25 mouse cellular contexts compared by ENCODE assay signal in genomic region chr5:92468234-92468633, GRCm38 (mm10). TPM values are rescaled to one million over a fixed set of nuclear protein-coding genes. Genes with fewer than 3 reads are reported as not detected.
DNase-seq lines count a peak whose midpoint lies in the region; ATAC-seq lines count a peak whose summit lies in the region.
"Had no signal": no experiment of that assay in that cellular context is flagged by ENCODE, and none has a peak within 500 bp of the region (broad histone marks: within the 10 kb centered on the region; RNA-seq: fewer than 3 reads in every experiment).

No protein-coding gene starts in this region.

- no peak overlapping the region for H3K4me2 ChIP-seq in heart, embryonic 13.5 days
- no peak overlapping the region for H3K4me2 ChIP-seq in lung, embryonic 16.5 days (ENCODE audit: low read depth, low read length)
- H3K4me2 ChIP-seq in midbrain, embryonic 11.5 days: no peak overlapping the region
- H3K4me2 ChIP-seq: embryonic facial prominence, embryonic 12.5 days; heart, embryonic 11.5 days; hindbrain, embryonic 13.5 days; liver, embryonic 15.5 days; midbrain, embryonic 13.5 days; neural tube, embryonic 13.5 days had no signal

- no peak for DNase-seq in heart, adult 8-10 months (ENCODE audit: low spot score)
- DNase-seq in lung, postnatal 10 days: no peak
- peak; percentile 48 for DNase-seq in MN1 (ENCODE audit: low spot score)
- DNase-seq in midbrain, embryonic 11.5 days (ENCODE audit: low spot score, missing footprints): no peak
- no peak for DNase-seq in left cerebral cortex, postnatal 36 days (ENCODE audit: low spot score in 2 of 2)
- DNase-seq: adrenal gland, postnatal 10 days; cerebellum, adult 11 months; cerebellum, adult 9-10 months; embryo, embryonic 11 days; kidney, adult 9 months; kidney, postnatal 14 days; layer of hippocampus, adult 9-11 months; lung, postnatal 14 days had no signal

- H3K4me1 ChIP-seq in heart, embryonic 13.5 days: peaks cover 42% of the 10 kb centered on the region
- peaks cover 12% of the 10 kb centered on the region for H3K4me1 ChIP-seq in lung, embryonic 16.5 days (replicated peaks; ENCODE audit: control insufficient read depth, insufficient read depth, low read length)
- no peaks in the 10 kb centered on the region for H3K4me1 ChIP-seq in midbrain, embryonic 11.5 days (ENCODE audit: control insufficient read depth, insufficient read depth, low read length)
- H3K4me1 ChIP-seq: embryonic facial prominence, embryonic 12.5 days; forebrain, embryonic 10.5 days; hindbrain, embryonic 13.5 days; midbrain, embryonic 13.5 days; neural tube, embryonic 13.5 days had no signal

- no peaks in the 10 kb centered on the region for H3K9me3 ChIP-seq in heart, embryonic 13.5 days
- no peaks in the 10 kb centered on the region for H3K9me3 ChIP-seq in lung, embryonic 16.5 days (ENCODE audit: control insufficient read depth, low read length)
- no peaks in the 10 kb centered on the region for H3K9me3 ChIP-seq in midbrain, embryonic 11.5 days (ENCODE audit: control insufficient read depth, low read length)
- H3K9me3 ChIP-seq: embryonic facial prominence, embryonic 12.5 days; forebrain, embryonic 10.5 days; hindbrain, embryonic 13.5 days; liver, embryonic 15.5 days; midbrain, embryonic 13.5 days; neural tube, embryonic 13.5 days had no signal

- H3K27ac ChIP-seq in heart, embryonic 13.5 days (replicated peaks): peak overlapping the region; percentile 82
- no peak overlapping the region for H3K27ac ChIP-seq in lung, embryonic 16.5 days (ENCODE audit: low read length)
- H3K27ac ChIP-seq in midbrain, embryonic 11.5 days (ENCODE audit: low read depth, low read length): no peak overlapping the region
- H3K27ac ChIP-seq: embryonic facial prominence, embryonic 12.5 days; forebrain, embryonic 10.5 days; hindbrain, embryonic 13.5 days; liver, embryonic 15.5 days; midbrain, embryonic 13.5 days; neural tube, embryonic 13.5 days had no signal

- H3K27me3 ChIP-seq in heart, embryonic 13.5 days (replicated peaks): no peaks in the 10 kb centered on the region
- no peaks in the 10 kb centered on the region for H3K27me3 ChIP-seq in lung, embryonic 16.5 days (ENCODE audit: control insufficient read depth, insufficient read depth, low read depth, low read length)
- no peaks in the 10 kb centered on the region for H3K27me3 ChIP-seq in midbrain, embryonic 11.5 days (ENCODE audit: control insufficient read depth, insufficient read depth, low read length)
- H3K27me3 ChIP-seq: embryonic facial prominence, embryonic 12.5 days; hindbrain, embryonic 13.5 days; liver, embryonic 15.5 days; midbrain, embryonic 13.5 days; neural tube, embryonic 13.5 days had no signal

- peaks cover 19% of the 10 kb centered on the region; the same call in 1 of the 2 replicates for H3K36me3 ChIP-seq in heart, embryonic 13.5 days
- no peaks in the 10 kb centered on the region for H3K36me3 ChIP-seq in lung, embryonic 16.5 days (ENCODE audit: control insufficient read depth, insufficient read depth, low read length)
- no peaks in the 10 kb centered on the region for H3K36me3 ChIP-seq in midbrain, embryonic 11.5 days (ENCODE audit: control insufficient read depth, insufficient read depth, low read length)
- H3K36me3 ChIP-seq: embryonic facial prominence, embryonic 12.5 days; liver, embryonic 15.5 days had no signal

- H3K4me3 ChIP-seq in heart, embryonic 13.5 days: no peak overlapping the region
- H3K4me3 ChIP-seq in lung, embryonic 16.5 days (ENCODE audit: low read length): no peak overlapping the region
- no peak overlapping the region for H3K4me3 ChIP-seq in midbrain, embryonic 11.5 days (ENCODE audit: low read depth, low read length)
- H3K4me3 ChIP-seq: embryonic facial prominence, embryonic 12.5 days; forebrain, embryonic 10.5 days; hindbrain, embryonic 13.5 days; liver, embryonic 15.5 days; midbrain, embryonic 13.5 days; neural tube, embryonic 13.5 days had no signal

- intact Hi-C loops in left cerebral cortex, postnatal 36 days (cut with DNase I): no loop called here

- no peak overlapping the region for H3K9ac ChIP-seq in heart, embryonic 13.5 days
- no peak overlapping the region for H3K9ac ChIP-seq in lung, embryonic 16.5 days (ENCODE audit: low read length)
- no peak overlapping the region for H3K9ac ChIP-seq in midbrain, embryonic 11.5 days (ENCODE audit: low read length)
- H3K9ac ChIP-seq: embryonic facial prominence, embryonic 12.5 days; hindbrain, embryonic 13.5 days; liver, embryonic 15.5 days; midbrain, embryonic 13.5 days; neural tube, embryonic 13.5 days had no signal

- 52% methylated on average over 6 of the region's 6 CpGs for WGBS in heart, embryonic 13.5 days
- 72% methylated on average over 6 of the region's 6 CpGs for WGBS in lung, embryonic 16.5 days
- WGBS in midbrain, embryonic 11.5 days: 93% methylated on average over 6 of the region's 6 CpGs

- no peak for ATAC-seq in heart, embryonic 13.5 days (ENCODE audit: extremely low read depth, insufficient number of reproducible peaks, low FRiP score, low TSS enrichment)
- ATAC-seq in lung, embryonic 16.5 days (ENCODE audit: low read depth): 0 out of 2 replicates have a peak, but pooled peaks have one; percentile 6
- ATAC-seq in megakaryocyte progenitor cell, adult 5-6 weeks (replicated peaks; ENCODE audit: poor library complexity): 0 out of 2 replicates have a peak, but pooled peaks have one; percentile 13
- no peak for ATAC-seq in midbrain, embryonic 11.5 days (ENCODE audit: low FRiP score)
- ATAC-seq: forebrain, embryonic 16.5 days; intestine, embryonic 16.5 days; midbrain, embryonic 13.5 days had no signal

RNA-seq across cellular contexts. Expression of gene Nup54, which starts 33.2 kb away (rescaled TPM):
- 35.8 and 39.4 TPM in 2 replicates for polyA plus RNA-seq in heart, embryonic 13.5 days (2015; fragmentation: Nextera tagmentation; extraction: Ambion mirVana)
- total RNA-seq in heart, adult 8-10 months (2022): 10 to 100 TPM; 12.1 to 18.4 (median 16.2) TPM
- 52.5 and 57.3 TPM in 2 replicates for polyA plus RNA-seq in lung, embryonic 16.5 days (2015; fragmentation: Nextera tagmentation; extraction: Ambion mirVana)
- 78.1 and 96.0 TPM in 2 replicates for total RNA-seq in megakaryocyte progenitor cell, adult 5-6 weeks (2015)
- total RNA-seq in megakaryocyte progenitor cell, adult 5-6 weeks (2017): 75.8 and 82.2 TPM in 2 replicates
- 65.6 and 67.1 TPM in 2 replicates for polyA plus RNA-seq in midbrain, embryonic 11.5 days (2014; fragmentation: Nextera tagmentation; extraction: Ambion mirVana)
- total RNA-seq in left cerebral cortex, postnatal 36 days (2021): 10 to 100 TPM; 25.3 to 28.5 TPM

RNA-seq across cellular contexts. Expression of gene Scarb2, which starts 38.4 kb away (rescaled TPM):
- 14.4 and 15.6 TPM in 2 replicates for polyA plus RNA-seq in heart, embryonic 13.5 days (2015; fragmentation: Nextera tagmentation; extraction: Ambion mirVana)
- total RNA-seq in heart, adult 8-10 months (2022): 10 to 100 TPM; 84.5 to 87.7 (median 86.8) TPM
- polyA plus RNA-seq in lung, embryonic 16.5 days (2015; fragmentation: Nextera tagmentation; extraction: Ambion mirVana): 18.6 and 20.1 TPM in 2 replicates
- 27.0 and 30.0 TPM in 2 replicates for total RNA-seq in megakaryocyte progenitor cell, adult 5-6 weeks (2015)
- 40.4 and 44.8 TPM in 2 replicates for total RNA-seq in megakaryocyte progenitor cell, adult 5-6 weeks (2017)
- 11.0 and 11.2 TPM in 2 replicates for polyA plus RNA-seq in midbrain, embryonic 11.5 days (2014; fragmentation: Nextera tagmentation; extraction: Ambion mirVana)
- total RNA-seq in left cerebral cortex, postnatal 36 days (2021): 10 to 100 TPM; 80.5 to 87.8 TPM

Comparison
In these comparisons a context has a peak if more than half of its experiments do, and no peak if none do; other contexts are left out.
1. ATAC-seq: peak in lung, embryonic 16.5 days (single experiment) and megakaryocyte progenitor cell, adult 5-6 weeks (single experiment); none in heart, embryonic 13.5 days (single experiment) and midbrain, embryonic 11.5 days (single experiment).